Mouse (Mus musculus): Measurements from ENCODE around the gene Ciao2a.

Gene Ciao2a

DNA sequence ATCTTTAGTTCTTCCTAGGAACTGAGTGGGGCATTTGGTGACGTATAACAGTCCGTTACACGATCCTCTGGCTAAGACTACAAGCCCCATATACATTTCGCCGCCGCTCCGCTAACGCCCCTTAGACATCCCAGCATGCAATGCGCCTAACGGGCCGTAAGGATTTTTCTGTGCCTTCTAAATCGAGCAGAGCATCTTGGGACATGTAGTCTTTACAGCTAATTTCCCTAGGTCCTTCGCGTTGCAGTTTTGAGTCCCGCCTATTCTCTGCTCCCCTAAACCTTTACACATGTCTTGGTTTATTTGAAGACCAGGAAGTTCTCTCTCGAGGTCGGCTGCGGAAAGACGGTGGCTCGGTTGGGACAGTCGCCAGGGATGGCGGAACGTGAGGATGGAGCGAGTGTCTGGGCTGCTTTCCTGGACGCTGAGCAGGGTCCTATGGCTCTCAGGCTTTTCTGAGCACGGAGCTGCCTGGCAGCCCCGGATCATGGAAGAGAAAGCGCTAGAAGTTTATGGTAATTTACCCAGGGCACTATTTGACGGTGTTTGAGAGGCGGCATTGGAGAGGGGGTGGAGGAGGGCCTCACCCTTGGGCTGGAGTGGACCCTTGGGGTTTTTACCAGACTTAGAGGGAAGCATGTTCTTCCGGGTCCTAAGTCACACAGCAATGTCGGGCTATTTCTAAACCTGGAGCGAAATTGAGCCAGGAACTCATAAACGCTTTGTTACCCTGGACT is at the start of gene Ciao2a, which contains the start of gene Snx1:
Gene Ciao2a (plus strand): TSS at position 156 of the 737 bp plus-strand sequence.
Gene Snx1 (minus strand): TSS at position 132 of the 737 bp plus-strand sequence.
- DNase-seq (ENCODE audit: low read depth, low spot score), result peak; percentile 91

DNA sequence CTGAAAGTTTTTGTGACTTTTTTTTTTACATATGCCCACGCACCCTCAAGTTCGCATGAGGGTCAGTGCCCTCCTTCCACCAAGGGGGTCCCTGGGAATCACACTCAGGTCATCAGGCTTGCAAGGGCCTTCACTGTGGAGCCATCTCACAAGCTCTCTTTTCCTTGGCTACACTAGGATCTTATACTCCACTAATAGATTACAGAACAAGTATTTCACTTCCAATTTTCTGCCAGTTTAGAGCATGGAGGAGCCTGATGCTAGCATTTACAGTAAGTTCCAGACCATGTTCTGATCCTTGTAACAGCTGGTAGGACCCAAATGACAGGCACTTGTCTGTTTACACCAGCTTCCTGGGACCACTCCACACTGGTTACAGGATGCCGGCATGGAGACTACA is 48.3 kb upstream of the Ciao2a start:
- DNase-seq (ENCODE audit: low read depth, low spot score), result no peak

- DNase-seq (ENCODE audit: low read depth, low spot score), result no peak
Observed at GRCm38 (mm10) chr9:66078493-66078892, 47.9 kb upstream of the Ciao2a start.

DNA sequence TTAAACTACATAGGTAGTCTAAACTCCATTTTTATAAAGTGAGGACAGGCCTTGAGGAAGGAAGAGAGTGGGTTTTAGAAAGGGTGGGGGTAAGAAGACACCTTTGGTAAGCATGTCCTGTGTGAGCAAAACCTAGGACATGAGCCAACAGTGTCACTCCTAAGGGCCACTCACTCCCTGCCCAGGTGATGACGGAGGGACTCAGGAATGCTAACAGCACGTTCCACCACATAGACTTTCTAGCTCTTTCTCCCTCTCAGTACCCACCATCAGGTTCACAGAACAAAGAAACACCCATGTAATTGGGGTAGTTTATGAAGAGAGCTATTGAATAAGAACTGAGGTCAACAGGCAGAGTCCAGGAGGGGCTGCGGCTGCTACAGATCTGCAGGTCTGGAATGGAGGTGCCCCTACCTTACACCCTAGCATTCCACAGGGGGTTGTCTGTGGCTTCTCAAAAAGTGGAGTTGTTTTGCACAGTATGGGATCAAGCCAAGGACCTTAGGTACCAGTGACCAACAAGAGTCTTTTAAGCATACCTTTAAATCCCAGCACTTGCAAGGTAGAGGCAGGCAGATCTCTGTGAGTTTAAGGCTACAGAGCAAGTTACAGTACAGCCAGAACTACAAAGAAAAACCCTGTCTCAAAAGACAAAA is 45.5 kb upstream of the Ciao2a start:
- no peak for DNase-seq (ENCODE audit: low read depth, low spot score)

DNA sequence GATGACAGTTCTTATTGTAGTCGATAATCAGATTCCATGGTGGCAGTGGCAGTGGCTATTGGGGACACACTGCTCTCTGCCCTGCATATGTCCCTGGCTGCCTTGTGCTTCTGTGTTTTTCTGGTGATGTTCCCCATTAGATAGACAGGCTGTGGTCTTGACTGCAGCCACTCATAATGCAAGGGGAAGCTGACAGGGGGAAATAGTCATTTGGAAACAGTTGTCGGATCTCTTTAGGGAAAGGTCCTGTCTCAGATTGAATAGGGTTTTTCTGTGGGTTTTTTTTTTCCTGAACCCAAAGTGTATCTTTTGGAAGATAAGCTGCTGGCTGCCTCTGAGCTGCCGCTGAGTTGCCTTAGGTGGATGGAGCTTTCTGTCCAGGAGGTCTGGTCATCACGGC is 44.4 kb upstream of the Ciao2a start:
- DNase-seq (ENCODE audit: low read depth, low spot score), result no peak

GRCm38 (mm10) chr9:66084171-66084570 is 42.2 kb upstream of the Ciao2a start:
- no peak for DNase-seq (ENCODE audit: low read depth, low spot score)

DNA sequence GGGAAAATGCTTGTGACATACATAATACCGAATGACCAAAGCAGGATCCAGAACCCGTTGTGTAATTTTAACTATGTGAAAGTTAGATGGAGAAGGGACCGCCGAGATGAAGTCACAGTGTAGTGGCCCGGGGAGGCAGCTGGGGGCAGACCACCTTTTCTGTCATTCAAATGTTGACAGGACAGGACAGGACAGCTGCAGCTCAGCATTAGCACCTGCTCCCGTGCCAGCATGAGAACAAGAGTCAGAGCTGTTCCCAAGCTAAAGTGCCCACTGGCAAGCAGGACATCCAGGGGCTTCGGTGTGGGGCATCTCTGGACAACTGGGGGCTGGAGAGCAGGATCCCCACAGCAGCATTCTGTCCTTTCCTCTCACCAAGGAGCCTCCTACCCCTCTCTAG is 39.3 kb upstream of the Ciao2a start:
- DNase-seq (ENCODE audit: low read depth, low spot score), result no peak

GRCm38 (mm10) chr9:66088411-66088810 is 38.0 kb upstream of the Ciao2a start:
- DNase-seq (ENCODE audit: low read depth, low spot score), result no peak

DNA sequence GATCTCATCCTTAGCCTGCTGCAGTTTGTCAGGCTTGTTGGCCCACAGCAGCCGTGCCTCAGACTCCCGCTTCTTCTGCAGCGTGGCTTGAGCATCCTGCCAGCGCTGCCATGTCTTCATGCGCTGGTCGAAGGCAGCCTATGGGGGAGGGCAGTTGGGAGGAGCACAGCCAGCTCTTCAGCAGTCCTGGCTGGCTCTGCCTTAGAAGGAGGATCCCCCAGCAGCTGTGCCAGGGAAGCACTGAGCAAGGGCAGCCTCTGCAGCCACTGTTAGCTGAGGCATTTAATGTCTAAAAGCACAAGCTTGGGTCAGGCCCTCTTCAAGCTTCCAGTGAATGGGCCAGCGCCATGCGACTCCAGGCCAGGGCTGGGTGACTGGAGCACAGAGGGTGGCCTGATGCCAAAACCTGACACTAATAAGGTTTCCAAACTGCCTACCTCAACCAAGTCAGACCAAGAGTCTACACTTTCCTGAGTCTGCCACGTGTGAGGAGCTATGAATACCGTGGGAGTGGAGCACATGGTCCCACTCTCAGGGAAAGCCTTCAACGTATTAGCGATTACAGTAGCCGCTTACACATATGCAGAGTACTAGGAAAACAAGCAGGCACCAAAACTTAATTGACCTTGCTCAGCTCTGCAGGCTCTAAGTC is 35.7 kb upstream of the Ciao2a start:
- no peak for DNase-seq (ENCODE audit: low read depth, low spot score)

GRCm38 (mm10) chr9:66091327-66092231 is 34.8 kb upstream of the Ciao2a start:
- no peak for DNase-seq (ENCODE audit: low read depth, low spot score)

DNA sequence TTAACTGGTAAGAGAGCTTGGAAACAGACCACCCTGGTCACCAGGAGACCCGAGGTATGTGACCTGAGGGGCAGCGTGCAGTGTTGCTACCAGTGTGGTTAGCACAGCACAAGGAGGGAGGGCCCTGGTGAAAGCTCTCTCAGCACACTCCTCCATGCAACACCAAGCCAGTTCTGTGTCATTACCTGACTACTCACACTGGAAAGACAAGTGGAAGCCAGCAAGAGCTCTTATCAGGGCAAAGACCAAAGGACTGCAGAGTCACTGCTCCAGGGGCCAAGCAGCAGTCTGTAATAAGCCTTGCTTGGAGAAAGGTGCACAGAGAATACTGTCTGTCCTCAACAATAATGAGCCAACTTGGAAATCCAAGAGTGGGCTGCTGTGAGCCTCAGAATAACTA is 33.7 kb upstream of the Ciao2a start:
- DNase-seq (ENCODE audit: low read depth, low spot score), result no peak

GRCm38 (mm10) chr9:66101577-66101976 is 24.8 kb upstream of the Ciao2a start:
- DNase-seq (ENCODE audit: low read depth, low spot score), result no peak

DNA sequence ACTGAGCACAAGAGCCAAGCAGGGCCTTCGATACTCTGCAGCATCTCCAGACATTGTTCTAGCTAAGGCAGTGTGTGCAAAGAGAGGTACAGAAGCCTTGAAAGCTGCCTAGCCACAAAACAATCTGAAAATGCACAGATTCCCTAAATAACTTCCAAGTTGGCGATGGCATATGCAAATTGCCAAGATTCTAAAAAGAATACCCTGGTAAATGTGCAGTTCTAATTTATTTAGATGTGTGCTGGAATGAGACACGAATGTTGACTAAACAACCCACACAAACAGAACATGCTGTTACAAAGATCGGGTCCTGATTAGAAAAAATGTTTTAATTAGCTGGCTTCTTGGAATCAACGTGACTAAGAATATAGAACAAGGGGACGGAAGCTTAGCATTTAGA is 23.7 kb upstream of the Ciao2a start:
- DNase-seq (ENCODE audit: low read depth, low spot score), result no peak

DNA sequence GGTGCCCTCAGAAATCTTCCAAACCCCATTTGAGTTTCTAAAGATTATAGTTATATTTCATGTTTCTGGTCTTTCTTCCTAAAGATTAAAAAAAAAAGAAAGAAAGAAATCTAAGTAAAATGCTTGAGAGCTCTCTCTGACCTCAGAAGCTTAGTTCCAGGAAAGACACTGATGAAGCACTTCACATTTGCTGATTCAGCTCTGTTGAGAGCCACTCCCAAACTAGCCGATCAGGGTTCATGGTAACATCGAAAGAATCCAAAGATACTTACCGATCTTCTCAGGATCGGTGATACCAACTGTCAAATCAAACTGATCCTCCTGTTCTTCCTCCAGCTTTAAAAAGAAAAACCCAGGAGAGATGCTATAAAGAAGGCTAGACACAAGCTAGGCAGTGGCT is 21.8 kb upstream of the Ciao2a start:
- DNase-seq (ENCODE audit: low read depth, low spot score), result no peak

- DNase-seq (ENCODE audit: low read depth, low spot score), result no peak
Observed at GRCm38 (mm10) chr9:66105168-66105567, 21.2 kb upstream of the Ciao2a start.

- no peak for DNase-seq (ENCODE audit: low read depth, low spot score)
Observed at GRCm38 (mm10) chr9:66109574-66109973, 16.8 kb upstream of the Ciao2a start.

DNA sequence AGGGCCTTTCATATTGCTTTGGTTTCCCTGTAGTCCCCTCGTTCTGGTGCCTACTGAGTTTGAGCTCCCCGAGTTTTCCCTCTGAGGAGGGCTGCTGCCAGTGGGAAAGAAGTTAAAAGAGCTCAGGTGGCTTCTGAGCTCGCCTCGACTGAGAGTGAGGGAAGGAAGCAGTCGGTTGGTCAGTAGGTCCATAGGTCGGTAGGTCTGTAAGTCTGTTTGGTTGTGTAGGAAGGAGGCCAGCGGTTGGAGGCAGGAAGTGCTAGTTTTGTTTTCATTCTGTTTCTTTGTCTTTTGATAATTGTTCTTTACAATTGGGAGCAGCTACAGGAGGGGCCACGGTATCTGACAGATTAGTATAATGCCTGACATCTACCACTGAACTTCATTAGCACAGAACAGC is 16.3 kb upstream of the Ciao2a start:
- DNase-seq (ENCODE audit: low read depth, low spot score), result no peak

DNA sequence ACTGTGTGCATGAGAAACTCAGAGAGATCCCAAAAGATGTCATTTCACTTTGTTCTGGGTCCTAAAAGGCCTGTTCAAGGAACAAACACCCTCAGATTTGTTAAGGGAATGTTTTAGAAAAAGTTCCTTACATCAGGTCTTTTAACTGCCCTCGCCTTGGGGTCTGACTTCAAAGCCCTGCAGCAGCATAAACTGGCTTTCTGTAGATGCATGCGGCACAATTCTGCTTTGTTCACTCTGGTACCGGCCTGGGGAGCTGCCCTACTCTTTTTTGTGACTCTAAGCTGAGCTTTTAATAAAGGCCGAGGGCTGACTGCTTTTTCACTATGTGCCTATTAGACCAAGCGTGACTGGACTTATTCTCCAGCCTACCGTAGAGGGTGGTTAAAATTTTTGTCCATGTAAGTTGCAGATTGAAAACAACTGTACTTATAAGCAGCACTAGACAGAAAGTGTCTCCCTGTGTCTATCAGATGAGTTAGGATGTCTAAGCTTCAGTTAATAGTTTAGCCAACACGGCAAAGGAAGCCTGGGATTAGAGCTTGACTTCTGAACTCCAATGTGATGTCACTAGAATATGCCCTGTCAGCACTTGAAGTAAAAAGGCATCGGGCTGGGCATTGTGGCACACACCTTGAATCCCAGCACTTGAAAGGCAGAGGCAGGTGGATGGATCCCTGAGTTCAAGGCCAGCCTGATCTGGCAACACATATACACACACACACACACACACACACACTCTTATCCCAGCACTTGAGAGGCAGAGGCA is 15.6 kb upstream of the Ciao2a start:
- DNase-seq (ENCODE audit: low read depth, low spot score), result no peak

GRCm38 (mm10) chr9:66114341-66114740 is 12.1 kb upstream of the Ciao2a start:
- no peak for DNase-seq (ENCODE audit: low read depth, low spot score)

GRCm38 (mm10) chr9:66116890-66117289 is 9.5 kb upstream of the Ciao2a start:
- no peak for DNase-seq (ENCODE audit: low read depth, low spot score)

- DNase-seq (ENCODE audit: low read depth, low spot score), result no peak
Observed at GRCm38 (mm10) chr9:66119498-66119897, 6.9 kb upstream of the Ciao2a start.

Data from retina, adult 2 months (tissue).